Mouse (Mus musculus) liver, postnatal 0 days (tissue): ENCODE data around the gene Gm20388. TPM values are rescaled to one million over a fixed set of nuclear protein-coding genes. Genes with fewer than 3 reads are reported as not detected.

ENCODE experiments used
- ATAC-seq: fragments of 200-750 bp; cut with Nextera tagmentation; 2 replicates; pipeline ENCODE4 v1.8.0; 2017; ENCODE audit warnings: mild to moderate bottlenecking, moderate library complexity
- DNase-seq: peaks from one replicate; pipeline ENCODE4 v3.0.0-alpha.2; 2016
- H3K27ac ChIP-seq: fragments of 300-500 bp; sonication (generic); 2 replicates; pipeline ENCODE4 v1.5.1; 2014; ENCODE audit warnings: antibody characterized with exemption, moderate library complexity, mild to moderate bottlenecking, low read depth
- H3K27me3 ChIP-seq: fragments of 300-500 bp; sonication (generic); 2 replicates; pipeline ENCODE4 v1.6.1; 2014; ENCODE audit warnings: low read length, control low read depth, mixed read lengths; ENCODE audit not compliant: insufficient read depth
- H3K36me3 ChIP-seq: fragments of 300-500 bp; sonication (generic); replicated peaks from 2 replicates; pipeline ENCODE4 v1.6.1; 2014; ENCODE audit warnings: mild to moderate bottlenecking, control low read depth, low read length, moderate library complexity, mixed read lengths; ENCODE audit not compliant: insufficient read depth
- H3K4me1 ChIP-seq: fragments of 300-500 bp; sonication (generic); 2 replicates; pipeline ENCODE4 v1.6.1; 2014; ENCODE audit warnings: antibody characterized with exemption, mild to moderate bottlenecking, control low read depth; ENCODE audit not compliant: insufficient read depth
- H3K4me2 ChIP-seq: fragments of 300-500 bp; sonication (generic); 2 replicates; pipeline ENCODE4 v1.6.1; 2014; ENCODE audit warnings: low read depth, mild to moderate bottlenecking, low read length, moderate library complexity, mixed read lengths
- H3K4me3 ChIP-seq: fragments of 300-500 bp; sonication (generic); 2 replicates; pipeline ENCODE4 v1.5.1; 2014; ENCODE audit warnings: low read depth, low read length
- H3K9ac ChIP-seq: fragments of 300-500 bp; sonication (generic); replicated peaks from 2 replicates; pipeline ENCODE4 v1.6.1; 2014; ENCODE audit warnings: mild to moderate bottlenecking, moderate library complexity
- H3K9me3 ChIP-seq: fragments of 300-500 bp; sonication (generic); 2 replicates; pipeline ENCODE4 v1.6.1; 2016; ENCODE audit warnings: mild to moderate bottlenecking, control low read depth, low read length, mixed read lengths
- CTCF ChIP-seq: sonication (generic); IDR thresholded peaks from 2 replicates; pipeline ENCODE4 v1.5.1; 2016; ENCODE audit warnings: antibody characterized with exemption, low read depth
- EP300 ChIP-seq: IDR thresholded peaks from 2 replicates; pipeline ENCODE4 v1.6.1; 2016; ENCODE audit warnings: antibody characterized with exemption, low read depth, mild to moderate bottlenecking
- WGBS: fragments of 180-500 bp; shearing (Covaris S2); extraction: QIAGEN DNeasy Blood & Tissue Kit; methylation state at CpG from one replicate; pipeline ENCODE4 v1.1.7; 2014; ENCODE audit not compliant: insufficient replicate concordance; 5-methylcytosine and 5-hydroxymethylcytosine counted together
- polyA plus RNA-seq: library from polyadenylated mRNA; unstranded; fragments of >200 nt; fragmentation: Nextera tagmentation; extraction: Ambion mirVana; gene quantifications from 2 replicates; pipeline ENCODE4 v1.2.1, GENCODE M21; 2015

Gm20388 gene
- polyA plus RNA-seq, 1 experiment from 2014 or later: not detected

GRCm38 (mm10) chr8:120126357-120127161 lies 215.9 kb downstream of the Gm20388 start:
- H3K4me3 ChIP-seq: no peak overlapping the region
- peaks cover 5% of the 10 kb centered on the region for H3K4me1 ChIP-seq
- 20% methylated on average over 14 of the region's 14 CpGs for WGBS
- DNase-seq (no peak), ATAC-seq (peak; percentile 64)
- peak overlapping the region; percentile 40; the same call in 1 of the 2 replicates for H3K27ac ChIP-seq
- 0 out of 2 replicates have a peak overlapping the region, but pooled peaks have one; percentile 6 for H3K4me2 ChIP-seq
- no peaks in the 10 kb centered on the region for H3K27me3 ChIP-seq
- no peak overlapping the region for H3K9ac ChIP-seq
- H3K36me3 ChIP-seq: no peaks in the 10 kb centered on the region
- H3K9me3 ChIP-seq: no peaks in the 10 kb centered on the region
- no peak for TF ChIP-seq EP300
- no peak for TF ChIP-seq CTCF

DNA sequence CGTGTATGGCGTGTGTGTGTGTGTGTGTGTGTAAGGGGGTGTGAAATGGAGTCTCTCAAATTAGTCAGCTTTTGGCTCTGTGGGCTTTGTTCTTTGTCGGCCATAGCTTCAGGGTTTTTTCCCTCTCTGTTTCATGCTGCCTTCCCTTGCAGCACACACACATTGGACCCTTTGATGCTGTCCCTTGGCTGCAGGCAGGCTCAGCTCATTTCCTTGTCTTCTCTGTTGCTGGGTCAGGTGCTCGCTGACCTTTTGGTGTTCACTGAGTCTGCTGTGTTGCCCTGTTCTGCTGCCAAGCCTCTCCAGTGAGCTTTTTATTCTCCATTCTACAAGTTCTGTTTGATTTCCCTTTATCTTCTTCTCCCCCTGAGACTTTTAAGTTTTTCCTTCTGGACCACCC lies 218.9 kb downstream of the Gm20388 start:
- TF ChIP-seq CTCF (no peak), EP300 (no peak)
- Histone ChIP-seq H3K9ac (no peak overlapping the region), H3K36me3 (no peaks in the 10 kb centered on the region), H3K4me3 (no peak overlapping the region), H3K27ac (no peak overlapping the region), H3K4me1 (no peaks in the 10 kb centered on the region; the same call in none of the 2 replicates), H3K27me3 (no peaks in the 10 kb centered on the region), H3K4me2 (no peak overlapping the region), H3K9me3 (no peaks in the 10 kb centered on the region)
- DNase-seq (no peak), ATAC-seq (no peak)
- WGBS: 72% methylated on average over 4 of the region's 4 CpGs

DNA sequence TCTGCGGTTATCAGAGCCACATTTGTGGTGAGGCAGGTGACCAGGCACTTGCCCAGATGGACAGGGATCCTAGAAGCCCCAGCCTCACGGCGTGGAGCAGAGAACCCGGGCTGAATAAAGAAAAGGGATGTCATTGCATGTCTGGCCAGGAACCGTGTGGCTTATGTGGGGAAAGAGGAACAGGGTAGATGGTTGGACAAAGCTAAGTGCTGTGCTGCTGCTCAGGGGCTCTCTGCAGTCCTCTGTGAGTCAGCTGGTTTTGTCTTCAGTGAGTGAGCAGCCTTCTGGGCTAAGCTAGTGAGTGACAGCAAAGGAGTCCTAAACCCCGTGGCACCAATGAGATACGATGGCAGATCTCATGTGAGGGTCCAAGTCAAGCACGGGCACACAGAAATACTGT lies 220.5 kb downstream of the Gm20388 start:
- no peaks in the 10 kb centered on the region for H3K36me3 ChIP-seq
- no peak overlapping the region for H3K4me3 ChIP-seq
- no peak overlapping the region for H3K4me2 ChIP-seq
- no peak overlapping the region for H3K9ac ChIP-seq
- DNase-seq (no peak), ATAC-seq (no peak)
- 38% methylated on average over 8 of the region's 8 CpGs for WGBS
- no peak overlapping the region for H3K27ac ChIP-seq
- no peaks in the 10 kb centered on the region for H3K9me3 ChIP-seq
- no peak for TF ChIP-seq EP300
- no peak for TF ChIP-seq CTCF
- H3K27me3 ChIP-seq: no peaks in the 10 kb centered on the region
- no peaks in the 10 kb centered on the region; the same call in 1 of the 2 replicates for H3K4me1 ChIP-seq

- DNase-seq (no peak), ATAC-seq (no peak)
- Histone ChIP-seq H3K27me3 (no peaks in the 10 kb centered on the region), H3K36me3 (no peaks in the 10 kb centered on the region), H3K27ac (no peak overlapping the region), H3K4me1 (no peaks in the 10 kb centered on the region), H3K4me3 (no peak overlapping the region), H3K9me3 (no peaks in the 10 kb centered on the region), H3K4me2 (no peak overlapping the region), H3K9ac (no peak overlapping the region)
- TF ChIP-seq EP300 (no peak), CTCF (no peak)
- WGBS: 72% methylated on average over 7 of the region's 7 CpGs
These were observed 222.5 kb downstream of the Gm20388 start for GRCm38 (mm10) chr8:120133169-120133568.

- ATAC-seq: no peak
- Histone ChIP-seq H3K9me3 (no peaks in the 10 kb centered on the region), H3K4me1 (no peaks in the 10 kb centered on the region), H3K27me3 (no peaks in the 10 kb centered on the region), H3K36me3 (no peaks in the 10 kb centered on the region), H3K27ac (no peak overlapping the region), H3K4me2 (no peak overlapping the region), H3K4me3 (no peak overlapping the region), H3K9ac (no peak overlapping the region)
- DNase-seq: no peak
- TF ChIP-seq EP300: no peak
- no peak for TF ChIP-seq CTCF
- WGBS: 80% methylated on average over 7 of the region's 7 CpGs
These were observed 225.0 kb downstream of the Gm20388 start for GRCm38 (mm10) chr8:120135687-120136086.

GRCm38 (mm10) chr8:120136618-120137017 lies 226.0 kb downstream of the Gm20388 start:
- 77% methylated on average over 7 of the region's 7 CpGs for WGBS
- DNase-seq (no peak), ATAC-seq (no peak)
- no peaks in the 10 kb centered on the region for H3K9me3 ChIP-seq
- H3K27ac ChIP-seq: no peak overlapping the region
- H3K4me3 ChIP-seq: no peak overlapping the region
- no peak overlapping the region for H3K9ac ChIP-seq
- no peak overlapping the region for H3K4me2 ChIP-seq
- TF ChIP-seq EP300 (no peak), CTCF (no peak)
- no peaks in the 10 kb centered on the region for H3K36me3 ChIP-seq
- no peaks in the 10 kb centered on the region for H3K4me1 ChIP-seq
- no peaks in the 10 kb centered on the region for H3K27me3 ChIP-seq
